Mouse (Mus musculus) macrophage (primary cell): Measurements from ENCODE around the gene Themis2. TPM values are rescaled to one million over a fixed set of nuclear protein-coding genes. Genes with fewer than 3 reads are reported as not detected.

Experiments used
- H3K27ac ChIP-seq: fragments of 350-480 bp; formaldehyde crosslinking; 2 replicates; pipeline ENCODE4 v1.9.0; 2021
- H3K36me3 ChIP-seq: fragments of 350-480 bp; formaldehyde crosslinking; 2 replicates; pipeline ENCODE4 v1.9.0; 2021; ENCODE audit errors: inconsistent target
- H3K4me3 ChIP-seq: fragments of 350-480 bp; formaldehyde crosslinking; 2 replicates; pipeline ENCODE4 v1.9.0; 2021; ENCODE audit errors: inconsistent target
- H3K79me2 ChIP-seq: fragments of 350-480 bp; formaldehyde crosslinking; 2 replicates; pipeline ENCODE4 v1.9.0; 2021; ENCODE audit errors: inconsistent target
- WGBS: methylation state at CpG from one replicate; pipeline ENCODE4 v1.1.7; 2026; ENCODE audit warnings: inconsistent platforms; ENCODE audit not compliant: missing documents; 5-methylcytosine and 5-hydroxymethylcytosine counted together
- polyA plus RNA-seq: library from polyadenylated mRNA; stranded (reverse); fragments of 250-400 nt; gene quantifications from 3 replicates; pipeline ENCODE4 v1.2.4, GENCODE M21; 2018; ENCODE audit warnings: inconsistent platforms

Gene Themis2
- polyA plus RNA-seq, 1 experiment from 2014 or later = 207 TPM

GRCm38 (mm10) chr4:132732148-132732684 lies 64.0 kb downstream of the Themis2 start, which contains the start of gene Xkr8:
Gene Xkr8 (minus strand): TSS chr4:132732546.
- Histone ChIP-seq H3K36me3 (no peaks in the 10 kb centered on the region), H3K27ac (peak within 1 kb of the TSS; percentile 48), H3K4me3 (peak within 1 kb of the TSS; percentile 52), H3K79me2 (no peaks in the 10 kb centered on the region)
- under 1% methylated on average over 34 of the region's 34 CpGs for WGBS

Other genes with a start within 250 kb of the Themis2 start
- gene Ptafr, start 232.3 kb downstream of the Themis2 start, polyA plus RNA-seq = 102 to 269 TPM (median 231 TPM) in 3 replicates
- gene Eya3, start 157.4 kb downstream of the Themis2 start, polyA plus RNA-seq = 29.7 to 70.2 TPM (median 32.1 TPM) in 3 replicates
- 2.1 to 6.5 TPM (median 6.2 TPM) in 3 replicates for gene Xkr8, start 63.8 kb downstream of the Themis2 start, polyA plus RNA-seq
- 1.0 to 8.5 TPM (median 1.9 TPM) in 3 replicates for gene Smpdl3b, start 39.1 kb downstream of the Themis2 start, polyA plus RNA-seq
- gene Rpa2, start 28.1 kb downstream of the Themis2 start, polyA plus RNA-seq = 6.0 to 44.1 TPM (median 7.6 TPM) in 3 replicates
- gene Ppp1r8, start 46.8 kb upstream of the Themis2 start, polyA plus RNA-seq = 19.7 to 37.4 TPM (median 26.3 TPM) in 3 replicates
- 83.0 to 103 TPM (median 89.1 TPM) in 3 replicates for gene Stx12, start 88.1 kb upstream of the Themis2 start, polyA plus RNA-seq
- gene Fam76a, start 126.2 kb upstream of the Themis2 start, polyA plus RNA-seq = 29.8 to 49.7 TPM (median 31.3 TPM) in 3 replicates
- gene Fgr, start 177.7 kb upstream of the Themis2 start, polyA plus RNA-seq = 0.91 to 1.8 TPM (median 1.2 TPM) in 3 replicates
- 1.3 to 2.2 TPM (median 1.6 TPM) in 3 replicates for gene Ahdc1, start 214.9 kb upstream of the Themis2 start, polyA plus RNA-seq